Mouse (Mus musculus): ENCODE data around the gene Smim6. TPM values are rescaled to one million over a fixed set of nuclear protein-coding genes. Genes with fewer than 3 reads are reported as not detected.

Smim6 gene
- total RNA-seq, 1 experiment, result 0.45 TPM

- H3K9ac ChIP-seq (ENCODE audit: insufficient read depth, low read depth, low read length, poor library complexity, severe bottlenecking), result no peak overlapping the region
- H3K9me3 ChIP-seq (ENCODE audit: control insufficient read depth, insufficient read depth, low read depth, low read length), result no peaks in the 10 kb centered on the region
- H3K4me3 ChIP-seq (ENCODE audit: insufficient read depth in 1 of 2, low read depth in 1 of 2, low read length in 2 of 2, poor library complexity in 1 of 2, severe bottlenecking in 1 of 2), result no peak overlapping the region
- TF ChIP-seq CHD2 (IDR thresholded peaks at IDR 0.05; ENCODE audit: low read depth, low read length) (no peak), HCFC1 (IDR thresholded peaks at IDR 0.05; ENCODE audit: borderline replicate concordance, insufficient read depth, low read length) (no peak), MAFK (IDR thresholded peaks at IDR 0.05; ENCODE audit: insufficient read depth, low read depth, low read length) (no peak), ZC3H11A (IDR thresholded peaks at IDR 0.05; ENCODE audit: borderline replicate concordance, low read depth, low read length) (no peak), ZNF384 (IDR thresholded peaks at IDR 0.05; ENCODE audit: low read depth, low read length) (no peak)
- DNase-seq (ENCODE audit: low read depth, low spot score), result no peak
- no peak overlapping the region for H3K27ac ChIP-seq (ENCODE audit: insufficient read depth, low read depth, low read length, poor library complexity, severe bottlenecking)
- H3K4me1 ChIP-seq (ENCODE audit: control insufficient read depth in 2 of 2, insufficient read depth in 2 of 2, low read length in 2 of 2, poor library complexity in 1 of 2), result peaks cover 0 to 8% of the 10 kb centered on the region in 2 experiments; a peak in 2 of 4 replicates
- in situ Hi-C loops (cut with MboI; ENCODE audit: low sequenced_read_pairs in 2 of 2, unreplicated experiment in 2 of 2), result no loop called here
- H3K36me3 ChIP-seq (ENCODE audit: control insufficient read depth, insufficient read depth, low read length, poor library complexity, severe bottlenecking), result peaks cover 4% of the 10 kb centered on the region; the same call in 1 of the 2 replicates
Measured at GRCm38 (mm10) chr11:115898446-115898845, 13.4 kb upstream of the Smim6 start.

GRCm38 (mm10) chr11:115898886-115899285 is 12.9 kb upstream of the Smim6 start:
- Histone ChIP-seq H3K9me3 (ENCODE audit: control insufficient read depth, insufficient read depth, low read depth, low read length) (no peaks in the 10 kb centered on the region), H3K9ac (ENCODE audit: insufficient read depth, low read depth, low read length, poor library complexity, severe bottlenecking) (no peak overlapping the region), H3K36me3 (ENCODE audit: control insufficient read depth, insufficient read depth, low read length, poor library complexity, severe bottlenecking) (peaks cover 4% of the 10 kb centered on the region; the same call in 1 of the 2 replicates), H3K27ac (ENCODE audit: insufficient read depth, low read depth, low read length, poor library complexity, severe bottlenecking) (no peak overlapping the region), H3K4me3 (ENCODE audit: insufficient read depth in 1 of 2, low read depth in 1 of 2, low read length in 2 of 2, poor library complexity in 1 of 2, severe bottlenecking in 1 of 2) (no peak overlapping the region), H3K4me1 (ENCODE audit: control insufficient read depth in 2 of 2, insufficient read depth in 2 of 2, low read length in 2 of 2, poor library complexity in 1 of 2) (peaks cover 0 to 11% of the 10 kb centered on the region in 2 experiments; a peak in 2 of 4 replicates)
- no peak for TF ChIP-seq ZNF384 (IDR thresholded peaks at IDR 0.05; ENCODE audit: low read depth, low read length)
- no peak for TF ChIP-seq CHD2 (IDR thresholded peaks at IDR 0.05; ENCODE audit: low read depth, low read length)
- TF ChIP-seq MAFK (IDR thresholded peaks at IDR 0.05; ENCODE audit: insufficient read depth, low read depth, low read length), result no peak
- no peak for TF ChIP-seq ZC3H11A (IDR thresholded peaks at IDR 0.05; ENCODE audit: borderline replicate concordance, low read depth, low read length)
- TF ChIP-seq HCFC1 (IDR thresholded peaks at IDR 0.05; ENCODE audit: borderline replicate concordance, insufficient read depth, low read length), result no peak
- DNase-seq (ENCODE audit: low read depth, low spot score), result no peak
- in situ Hi-C loops (cut with MboI; ENCODE audit: low sequenced_read_pairs in 2 of 2, unreplicated experiment in 2 of 2), result no loop called here

GRCm38 (mm10) chr11:115899486-115900266 is 12.1 kb upstream of the Smim6 start, which contains the start of gene Smim5:
Gene Smim5 (plus strand): TSS chr11:115899966.
- no peak within 1 kb of the TSS for H3K4me3 ChIP-seq (ENCODE audit: insufficient read depth in 1 of 2, low read depth in 1 of 2, low read length in 2 of 2, poor library complexity in 1 of 2, severe bottlenecking in 1 of 2)
- peak; percentile 66 for DNase-seq (ENCODE audit: low read depth, low spot score)
- H3K4me1 ChIP-seq (ENCODE audit: control insufficient read depth in 2 of 2, insufficient read depth in 2 of 2, low read length in 2 of 2, poor library complexity in 1 of 2), result peaks cover 0 to 15% of the 10 kb centered on the region in 2 experiments; a peak in 2 of 4 replicates
- no peak within 1 kb of the TSS for H3K27ac ChIP-seq (ENCODE audit: insufficient read depth, low read depth, low read length, poor library complexity, severe bottlenecking)
- in situ Hi-C loops (cut with MboI; ENCODE audit: low sequenced_read_pairs in 2 of 2, unreplicated experiment in 2 of 2), result no loop called here
- peaks cover 4% of the 10 kb centered on the region; the same call in 1 of the 2 replicates for H3K36me3 ChIP-seq (ENCODE audit: control insufficient read depth, insufficient read depth, low read length, poor library complexity, severe bottlenecking)
- H3K9ac ChIP-seq (ENCODE audit: insufficient read depth, low read depth, low read length, poor library complexity, severe bottlenecking), result no peak within 1 kb of the TSS
- H3K9me3 ChIP-seq (ENCODE audit: control insufficient read depth, insufficient read depth, low read depth, low read length), result no peaks in the 10 kb centered on the region
- TF ChIP-seq HCFC1 (IDR thresholded peaks at IDR 0.05; ENCODE audit: borderline replicate concordance, insufficient read depth, low read length), result no peak
- TF ChIP-seq ZC3H11A (IDR thresholded peaks at IDR 0.05; ENCODE audit: borderline replicate concordance, low read depth, low read length), result no peak
- TF ChIP-seq ZNF384 (IDR thresholded peaks at IDR 0.05; ENCODE audit: low read depth, low read length), result no peak
- TF ChIP-seq CHD2 (IDR thresholded peaks at IDR 0.05; ENCODE audit: low read depth, low read length), result no peak
- TF ChIP-seq MAFK (IDR thresholded peaks at IDR 0.05; ENCODE audit: insufficient read depth, low read depth, low read length), result no peak

- peaks cover 0 to 18% of the 10 kb centered on the region in 2 experiments; a peak in 2 of 4 replicates for H3K4me1 ChIP-seq (ENCODE audit: control insufficient read depth in 2 of 2, insufficient read depth in 2 of 2, low read length in 2 of 2, poor library complexity in 1 of 2)
- no peak overlapping the region for H3K27ac ChIP-seq (ENCODE audit: insufficient read depth, low read depth, low read length, poor library complexity, severe bottlenecking)
- in situ Hi-C loops (cut with MboI; ENCODE audit: low sequenced_read_pairs in 2 of 2, unreplicated experiment in 2 of 2), result no loop called here
- no peak for TF ChIP-seq CHD2 (IDR thresholded peaks at IDR 0.05; ENCODE audit: low read depth, low read length)
- TF ChIP-seq MAFK (IDR thresholded peaks at IDR 0.05; ENCODE audit: insufficient read depth, low read depth, low read length), result no peak
- TF ChIP-seq ZNF384 (IDR thresholded peaks at IDR 0.05; ENCODE audit: low read depth, low read length), result no peak
- TF ChIP-seq HCFC1 (IDR thresholded peaks at IDR 0.05; ENCODE audit: borderline replicate concordance, insufficient read depth, low read length), result no peak
- TF ChIP-seq ZC3H11A (IDR thresholded peaks at IDR 0.05; ENCODE audit: borderline replicate concordance, low read depth, low read length), result no peak
- no peak overlapping the region for H3K4me3 ChIP-seq (ENCODE audit: insufficient read depth in 1 of 2, low read depth in 1 of 2, low read length in 2 of 2, poor library complexity in 1 of 2, severe bottlenecking in 1 of 2)
- no peak overlapping the region for H3K9ac ChIP-seq (ENCODE audit: insufficient read depth, low read depth, low read length, poor library complexity, severe bottlenecking)
- peaks cover 4% of the 10 kb centered on the region; the same call in 1 of the 2 replicates for H3K36me3 ChIP-seq (ENCODE audit: control insufficient read depth, insufficient read depth, low read length, poor library complexity, severe bottlenecking)
- DNase-seq (ENCODE audit: low read depth, low spot score), result no peak
- H3K9me3 ChIP-seq (ENCODE audit: control insufficient read depth, insufficient read depth, low read depth, low read length), result no peaks in the 10 kb centered on the region
Measured at GRCm38 (mm10) chr11:115900561-115901337, 11.1 kb upstream of the Smim6 start.
